Mouse (Mus musculus) intestine, embryonic 14.5 days (tissue): Measurements from ENCODE around the gene Krtap19-3. TPM values are rescaled to one million over a fixed set of nuclear protein-coding genes. Genes with fewer than 3 reads are reported as not detected.

Experiments used
- ATAC-seq: fragments of 200-750 bp; cut with Nextera tagmentation; replicated peaks from 2 replicates; pipeline ENCODE4 v1.8.0; 2017; ENCODE audit warnings: low read depth, moderate number of reproducible peaks, moderate TSS enrichment, moderate library complexity; ENCODE audit not compliant: low FRiP score, low TSS enrichment
- DNase-seq: peaks from one replicate; pipeline ENCODE4 v3.0.0-alpha.2; 2018; ENCODE audit warnings: low spot score
- H3K27ac ChIP-seq: fragments of 300-500 bp; sonication (generic); 2 replicates; pipeline ENCODE4 v1.5.1; 2014; ENCODE audit warnings: low read depth, mild to moderate bottlenecking, control low read depth
- H3K27me3 ChIP-seq: fragments of 300-500 bp; sonication (generic); replicated peaks from 2 replicates; pipeline ENCODE4 v1.6.1; 2014; ENCODE audit warnings: low read length, control low read depth; ENCODE audit not compliant: control insufficient read depth, insufficient read depth
- H3K36me3 ChIP-seq: fragments of 300-500 bp; sonication (generic); 2 replicates; pipeline ENCODE4 v1.6.1; 2014; ENCODE audit warnings: low read length, control low read depth; ENCODE audit not compliant: control insufficient read depth, insufficient read depth
- H3K4me1 ChIP-seq: fragments of 300-500 bp; sonication (generic); replicated peaks from 2 replicates; pipeline ENCODE4 v1.6.1; 2014; ENCODE audit warnings: low read length, control low read depth, mixed read lengths; ENCODE audit not compliant: control insufficient read depth, insufficient read depth
- H3K4me2 ChIP-seq: fragments of 300-500 bp; sonication (generic); 2 replicates; pipeline ENCODE4 v1.6.1; 2014; ENCODE audit warnings: low read length
- H3K4me3 ChIP-seq: fragments of 300-500 bp; sonication (generic); 2 replicates; pipeline ENCODE4 v1.5.1; 2014; ENCODE audit warnings: low read depth, low read length, control low read depth, mixed read lengths
- H3K9ac ChIP-seq: fragments of 300-500 bp; sonication (generic); 2 replicates; pipeline ENCODE4 v1.6.1; 2014; ENCODE audit warnings: mild to moderate bottlenecking, low read length
- H3K9me3 ChIP-seq: fragments of 300-500 bp; sonication (generic); 2 replicates; pipeline ENCODE4 v1.6.1; 2016; ENCODE audit warnings: low read length, control low read depth; ENCODE audit not compliant: control insufficient read depth
- WGBS: fragments of 180-500 bp; shearing (Covaris S2); extraction: QIAGEN DNeasy Blood & Tissue Kit; methylation state at CpG from one replicate; pipeline ENCODE4 v1.1.7; 2014; 5-methylcytosine and 5-hydroxymethylcytosine counted together
- polyA plus RNA-seq: library from polyadenylated mRNA; unstranded; fragments of >200 nt; fragmentation: Nextera tagmentation; extraction: Ambion mirVana; gene quantifications from 2 replicates; pipeline ENCODE4 v1.2.1, GENCODE M21; 2014

Krtap19-3 gene
- polyA plus RNA-seq, 1 experiment from 2014 or later, result not detected

GRCm38 (mm10) chr16:88847363-88847762 lies 30.5 kb downstream of the Krtap19-3 start:
- no peak for DNase-seq
- no peak overlapping the region for H3K4me2 ChIP-seq
- no peak overlapping the region for H3K4me3 ChIP-seq
- no peaks in the 10 kb centered on the region for H3K4me1 ChIP-seq
- H3K9me3 ChIP-seq, result no peaks in the 10 kb centered on the region
- no peaks in the 10 kb centered on the region for H3K36me3 ChIP-seq
- no peak for ATAC-seq
- H3K27me3 ChIP-seq, result no peaks in the 10 kb centered on the region
- 95% methylated on average over 1 of the region's 1 CpGs for WGBS
- no peak overlapping the region for H3K9ac ChIP-seq
- H3K27ac ChIP-seq, result no peak overlapping the region

Other genes with a start within 250 kb of the Krtap19-3 start
- gene Krtap26-1, start 230.2 kb downstream of the Krtap19-3 start, polyA plus RNA-seq, result not detected in 2 replicates
- not detected in 2 replicates for gene Krtap27-1, start 206.4 kb downstream of the Krtap19-3 start, polyA plus RNA-seq
- not detected in 2 replicates for gene 2310061N02Rik, start 170.1 kb downstream of the Krtap19-3 start, polyA plus RNA-seq
- not detected in 2 replicates for gene Krtap13-1, start 149.2 kb downstream of the Krtap19-3 start, polyA plus RNA-seq
- gene Krtap13, start 126.4 kb downstream of the Krtap19-3 start, polyA plus RNA-seq, result not detected in 2 replicates
- not detected in 2 replicates for gene 2310034C09Rik, start 119.2 kb downstream of the Krtap19-3 start, polyA plus RNA-seq
- not detected in 2 replicates for gene 2310057N15Rik, start 103.8 kb downstream of the Krtap19-3 start, polyA plus RNA-seq
- not detected in 2 replicates for gene Gm5965, start 100.1 kb downstream of the Krtap19-3 start, polyA plus RNA-seq
- gene Gm20741, start 65.8 kb downstream of the Krtap19-3 start, polyA plus RNA-seq, result not detected in 2 replicates
- not detected in 2 replicates for gene Krtap15, start 57.8 kb downstream of the Krtap19-3 start, polyA plus RNA-seq
- gene Krtap14, start 51.9 kb downstream of the Krtap19-3 start, polyA plus RNA-seq, result not detected in 2 replicates
- not detected in 2 replicates for gene Krtap19-1, start 8.6 kb downstream of the Krtap19-3 start, polyA plus RNA-seq
- gene Krtap19-2, start 3.8 kb downstream of the Krtap19-3 start, polyA plus RNA-seq, result not detected in 2 replicates
- gene Krtap19-4, start 7.1 kb upstream of the Krtap19-3 start, polyA plus RNA-seq, result not detected in 2 replicates
- gene Krtap19-5, start 18.4 kb upstream of the Krtap19-3 start, polyA plus RNA-seq, result not detected in 2 replicates
- not detected in 2 replicates for gene Krtap19-9b, start 54.2 kb upstream of the Krtap19-3 start, polyA plus RNA-seq
- not detected in 2 replicates for gene Krtap16-3, start 84.8 kb upstream of the Krtap19-3 start, polyA plus RNA-seq
- gene Krtap22-2, start 132.7 kb upstream of the Krtap19-3 start, polyA plus RNA-seq, result not detected in 2 replicates
- not detected in 2 replicates for gene Gm10229, start 137.2 kb upstream of the Krtap19-3 start, polyA plus RNA-seq
- gene Krtap6-1, start 153.7 kb upstream of the Krtap19-3 start, polyA plus RNA-seq, result not detected in 2 replicates
- not detected in 2 replicates for gene Gm10228, start 163.4 kb upstream of the Krtap19-3 start, polyA plus RNA-seq
- gene Krtap6-5, start 169.8 kb upstream of the Krtap19-3 start, polyA plus RNA-seq, result not detected in 2 replicates
- gene 1110025L11Rik, start 186.0 kb upstream of the Krtap19-3 start, polyA plus RNA-seq, result not detected in 2 replicates
- gene Krtap6-3, start 206.0 kb upstream of the Krtap19-3 start, polyA plus RNA-seq, result not detected in 2 replicates